Mouse (Mus musculus) E14TG2a.4 (cell line): ENCODE data around the gene Klhl36.

Experiments
- CTCF ChIP-seq: conservative IDR thresholded peaks from 2 replicates; pipeline ENCODE4 v1.5.1; 2014; ENCODE audit warnings: low read length
- NANOG ChIP-seq: IDR thresholded peaks from 2 replicates; pipeline ENCODE4 v1.6.1; 2014; ENCODE audit warnings: borderline replicate concordance, low read length, mixed read lengths
- POU5F1 ChIP-seq: IDR thresholded peaks from 2 replicates; pipeline ENCODE4 v1.6.1; 2014; ENCODE audit warnings: low read length, borderline replicate concordance

DNA sequence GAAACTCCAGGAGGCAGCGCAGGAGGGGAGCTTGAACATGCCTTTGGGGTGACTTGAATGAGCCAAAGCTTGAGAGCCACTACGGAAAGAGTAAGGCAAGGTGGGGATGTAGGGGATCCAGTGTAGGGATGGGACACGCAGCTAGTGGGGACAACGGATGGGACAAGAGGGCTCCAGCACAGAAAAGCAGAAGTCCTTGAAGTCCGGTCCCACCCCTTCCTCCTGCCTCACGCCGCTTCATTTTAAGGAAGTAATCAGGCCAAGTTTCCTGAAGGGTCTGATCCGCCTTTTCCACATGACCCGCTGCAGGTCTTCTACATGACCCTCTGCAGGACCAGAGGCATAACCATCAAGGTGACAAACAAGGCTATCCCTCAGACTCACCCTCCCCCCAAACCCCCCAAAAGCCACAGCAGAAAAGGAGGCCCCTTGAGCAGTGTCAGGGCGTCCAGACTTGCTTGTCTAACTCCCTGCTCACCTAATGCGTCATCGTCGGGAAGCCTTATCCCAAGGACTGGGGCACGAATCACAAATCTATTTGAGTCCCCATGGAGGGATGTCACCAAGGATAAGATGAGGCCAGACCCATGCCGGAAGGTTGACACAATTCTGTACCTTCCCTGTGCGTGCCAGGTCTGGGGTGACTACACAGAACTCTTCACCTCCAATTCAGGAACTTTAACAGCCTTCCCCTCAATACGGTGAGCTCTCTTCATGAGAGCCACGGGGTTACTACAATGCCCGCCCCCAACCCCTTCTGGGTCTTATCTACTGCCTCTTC lies 35.9 kb upstream of the Klhl36 start:
- TF ChIP-seq CTCF (no peak), POU5F1 (no peak), NANOG (no peak)
